Mouse (Mus musculus) CH12.LX (cell line): ENCODE measurements around the gene Rilpl1. TPM values are rescaled to one million over a fixed set of nuclear protein-coding genes. Genes with fewer than 3 reads are reported as not detected.

Source experiments
- DNase-seq: peaks from one replicate; pipeline ENCODE4 v3.0.0-alpha.2; 2013; ENCODE audit errors: extremely low read depth
- H3K27ac ChIP-seq: 2 replicates; pipeline ENCODE4 v1.5.1; 2012; ENCODE audit warnings: low read depth, mild to moderate bottlenecking, control low read depth, moderate library complexity; ENCODE audit not compliant: insufficient read depth
- H3K27me3 ChIP-seq: replicated peaks from 2 replicates; pipeline ENCODE3; 2012; ENCODE audit warnings: inconsistent platforms
- H3K36me3 ChIP-seq, 2 experiments: replicated peaks in 1 of 2; 2 replicates each; pipeline versions ENCODE3 to v1.6.1; 2012; ENCODE audit warnings: inconsistent platforms in 1 of 2, low read length in 1 of 2, mild to moderate bottlenecking in 1 of 2, mixed read lengths in 1 of 2, moderate library complexity in 1 of 2; ENCODE audit not compliant: control insufficient read depth in 1 of 2, insufficient read depth in 1 of 2
- H3K4me1 ChIP-seq, 2 experiments: 2 replicates each; pipeline ENCODE4 v1.6.1; 2012; ENCODE audit warnings: inconsistent platforms in 1 of 2, moderate library complexity in 1 of 2; ENCODE audit not compliant: insufficient read depth in 2 of 2, control insufficient read depth in 1 of 2
- H3K4me2 ChIP-seq: 2 replicates; pipeline ENCODE4 v1.6.1; 2012; ENCODE audit warnings: low read depth, mild to moderate bottlenecking, control low read depth; ENCODE audit not compliant: poor library complexity, insufficient read depth, severe bottlenecking
- H3K4me3 ChIP-seq, 3 experiments: fragments of 150-350 bp in 1 of 3; sonication (generic) in 1 of 3; replicated peaks in 1 of 3; 2 replicates each; pipeline versions ENCODE3 to v1.5.1; 2011 to 2012; ENCODE audit warnings: low read depth in 2 of 3, low read length in 2 of 3, mild to moderate bottlenecking in 2 of 3, moderate library complexity in 2 of 3, control low read depth in 1 of 3, improper control_type of control experiment in 1 of 3, inconsistent platforms in 1 of 3, mixed read lengths in 1 of 3; ENCODE audit not compliant: poor library complexity in 1 of 3
- H3K79me2 ChIP-seq: replicated peaks from 2 replicates; pipeline ENCODE4 v1.6.1; 2012; ENCODE audit warnings: mild to moderate bottlenecking, moderate library complexity; ENCODE audit not compliant: control insufficient read depth, poor library complexity, insufficient read depth, severe bottlenecking; ENCODE audit errors: extremely low read depth
- H3K9ac ChIP-seq: 2 replicates; pipeline ENCODE4 v1.6.1; 2012; ENCODE audit warnings: low read depth, mild to moderate bottlenecking, control low read depth, moderate library complexity; ENCODE audit not compliant: insufficient read depth
- H3K9me3 ChIP-seq: replicated peaks from 2 replicates; pipeline ENCODE3; 2012; ENCODE audit warnings: low read length, inconsistent platforms, mixed read lengths
- BHLHE40 ChIP-seq: IDR thresholded peaks from 2 replicates; pipeline ENCODE4 v1.6.1; 2011; ENCODE audit warnings: mild to moderate bottlenecking, low read depth, low read length, improper control_type of control experiment
- CHD1 ChIP-seq: IDR thresholded peaks from 2 replicates; pipeline ENCODE4 v1.6.1; 2012; ENCODE audit warnings: low read depth, low read length, improper control_type of control experiment, inconsistent platforms
- CHD2 ChIP-seq: IDR thresholded peaks from 2 replicates; pipeline ENCODE4 v1.6.1; 2011; ENCODE audit warnings: low read length, improper control_type of control experiment
- E2F4 ChIP-seq: IDR thresholded peaks from 2 replicates; pipeline ENCODE4 v1.6.1; 2011; ENCODE audit warnings: low read depth, low read length, improper control_type of control experiment; ENCODE audit not compliant: insufficient replicate concordance
- ELF1 ChIP-seq: IDR thresholded peaks from 2 replicates; pipeline ENCODE4 v1.6.1; 2014; ENCODE audit warnings: low read depth, mild to moderate bottlenecking, inconsistent platforms, low read length, improper control_type of control experiment
- EP300 ChIP-seq: IDR thresholded peaks from 2 replicates; pipeline ENCODE4 v1.6.1; 2011; ENCODE audit warnings: low read length, improper control_type of control experiment
- ETS1 ChIP-seq: conservative IDR thresholded peaks from 2 replicates; pipeline ENCODE4 v1.6.1; 2012; ENCODE audit warnings: low read depth, mild to moderate bottlenecking, inconsistent platforms, low read length, improper control_type of control experiment, moderate library complexity
- GABPA ChIP-seq: IDR thresholded peaks from 2 replicates; pipeline ENCODE4 v1.6.1; 2012; ENCODE audit warnings: low read depth, low read length, improper control_type of control experiment, inconsistent platforms; ENCODE audit not compliant: insufficient replicate concordance
- HCFC1 ChIP-seq: IDR thresholded peaks from 2 replicates; pipeline ENCODE4 v1.6.1; 2012; ENCODE audit warnings: low read depth, mild to moderate bottlenecking, inconsistent platforms, low read length, improper control_type of control experiment
- IRF4 ChIP-seq: IDR thresholded peaks from 2 replicates; pipeline ENCODE4 v1.6.1; 2014; ENCODE audit warnings: low read depth, mild to moderate bottlenecking, inconsistent platforms, low read length, improper control_type of control experiment
- JUN ChIP-seq: IDR thresholded peaks from 2 replicates; pipeline ENCODE4 v1.6.1; 2011; ENCODE audit warnings: low read depth, mild to moderate bottlenecking, low read length, improper control_type of control experiment, moderate library complexity; ENCODE audit not compliant: insufficient read depth
- JUND ChIP-seq: conservative IDR thresholded peaks from 2 replicates; pipeline ENCODE4 v1.6.1; 2011; ENCODE audit warnings: low read depth, low read length, improper control_type of control experiment
- KAT2A ChIP-seq: IDR thresholded peaks from 2 replicates; pipeline ENCODE4 v1.6.1; 2012; ENCODE audit warnings: low read length, improper control_type of control experiment, inconsistent platforms; ENCODE audit not compliant: insufficient replicate concordance
- MAFK ChIP-seq: IDR thresholded peaks from 2 replicates; pipeline ENCODE4 v1.6.1; 2011; ENCODE audit warnings: low read length, improper control_type of control experiment; ENCODE audit not compliant: insufficient replicate concordance
- MAX ChIP-seq: IDR thresholded peaks from 2 replicates; pipeline ENCODE4 v1.6.1; 2011; ENCODE audit warnings: low read length, improper control_type of control experiment
- MAZ ChIP-seq: IDR thresholded peaks from 2 replicates; pipeline ENCODE4 v1.6.1; 2012; ENCODE audit warnings: low read depth, mild to moderate bottlenecking, inconsistent platforms, low read length, improper control_type of control experiment, moderate library complexity
- MEF2A ChIP-seq: IDR thresholded peaks from 2 replicates; pipeline ENCODE4 v1.6.1; 2014; ENCODE audit warnings: low read depth, mild to moderate bottlenecking, inconsistent platforms, low read length, improper control_type of control experiment, borderline replicate concordance
- MXI1 ChIP-seq: IDR thresholded peaks from 2 replicates; pipeline ENCODE4 v1.6.1; 2011; ENCODE audit warnings: mild to moderate bottlenecking, low read depth, low read length, improper control_type of control experiment
- NELFE ChIP-seq: IDR thresholded peaks from 2 replicates; pipeline ENCODE4 v1.6.1; 2011; ENCODE audit warnings: low read depth, low read length, improper control_type of control experiment
- NRF1 ChIP-seq: IDR thresholded peaks from 2 replicates; pipeline ENCODE4 v1.6.1; 2014; ENCODE audit warnings: low read depth, mild to moderate bottlenecking, inconsistent platforms, low read length, improper control_type of control experiment, moderate library complexity
- POLR2A ChIP-seq: IDR thresholded peaks from 2 replicates; pipeline ENCODE4 v1.6.1; 2011; ENCODE audit warnings: low read depth, mild to moderate bottlenecking, improper control_type of control experiment, low read length
- POLR2AphosphoS2 ChIP-seq: IDR thresholded peaks from 2 replicates; pipeline ENCODE4 v1.6.1; 2011; ENCODE audit warnings: low read depth, low read length, improper control_type of control experiment
- RCOR1 ChIP-seq: conservative IDR thresholded peaks from 2 replicates; pipeline ENCODE4 v1.6.1; 2012; ENCODE audit warnings: low read depth, mild to moderate bottlenecking, inconsistent platforms, low read length, improper control_type of control experiment
- SIN3A ChIP-seq: IDR thresholded peaks from 2 replicates; pipeline ENCODE4 v1.6.1; 2012; ENCODE audit warnings: low read length, improper control_type of control experiment, inconsistent platforms
- SMC3 ChIP-seq: IDR thresholded peaks from 2 replicates; pipeline ENCODE4 v1.6.1; 2011; ENCODE audit warnings: low read depth, low read length, improper control_type of control experiment
- TBP ChIP-seq: conservative IDR thresholded peaks from 2 replicates; pipeline ENCODE4 v1.6.1; 2011; ENCODE audit warnings: low read depth, low read length, improper control_type of control experiment
- TCF12 ChIP-seq: IDR thresholded peaks from 2 replicates; pipeline ENCODE4 v1.6.1; 2014; ENCODE audit warnings: low read depth, mild to moderate bottlenecking, inconsistent platforms, low read length, improper control_type of control experiment
- UBTF ChIP-seq: IDR thresholded peaks from 2 replicates; pipeline ENCODE4 v1.6.1; 2012; ENCODE audit warnings: low read depth, mild to moderate bottlenecking, inconsistent platforms, low read length, improper control_type of control experiment, moderate library complexity
- USF1 ChIP-seq: IDR thresholded peaks from 2 replicates; pipeline ENCODE4 v1.6.1; 2014; ENCODE audit warnings: low read depth, mild to moderate bottlenecking, inconsistent platforms, low read length, improper control_type of control experiment
- ZKSCAN1 ChIP-seq: IDR thresholded peaks from 2 replicates; pipeline ENCODE4 v1.6.1; 2012; ENCODE audit warnings: low read depth, inconsistent platforms, low read length, improper control_type of control experiment, borderline replicate concordance
- ZMIZ1 ChIP-seq: IDR thresholded peaks from 2 replicates; pipeline ENCODE4 v1.6.1; 2012; ENCODE audit warnings: low read depth, mild to moderate bottlenecking, inconsistent platforms, low read length, improper control_type of control experiment
- ZNF384 ChIP-seq: IDR thresholded peaks from 2 replicates; pipeline ENCODE4 v1.6.1; 2012; ENCODE audit warnings: low read depth, low read length, improper control_type of control experiment, inconsistent platforms
- dilution Hi-C: fragments of 300-500 bp; cut with MboI; formaldehyde crosslinking; loops from 2 replicates; pipeline ENCODE4 v1.14.3; 2020; ENCODE audit warnings: low sequenced_read_pairs; ENCODE audit not compliant: extremely low pct_unique_long_range_greater_than_20kb, extremely low pct_ligation_motif_present
- in situ Hi-C: fragments of 300-500 bp; cut with MboI; formaldehyde crosslinking; loops from 3 replicates; pipeline ENCODE4 v1.14.3; 2019; ENCODE audit warnings: low sequenced_read_pairs, low pct_ligation_motif_present, low pct_unique_long_range_greater_than_20kb, mixed read lengths
- polyA plus RNA-seq: library from polyadenylated mRNA; unstranded; fragments of >175 nt; gene quantifications from 2 replicates; pipeline ENCODE4 v1.2.1, GENCODE M21; 2012; ENCODE audit warnings: low read depth; ENCODE audit not compliant: insufficient read length
- total RNA-seq, 2 experiments: library from RNA; depleted of rRNA; stranded (reverse); fragments of 300-350 nt in 1 of 2; fragments of >200 nt in 1 of 2; gene quantifications; 2 replicates each; pipeline ENCODE4 v1.2.3; 2012 to 2014

The Rilpl1 gene
- total and polyA plus RNA-seq, 3 experiments: 3.1 to 5.7 (median 5.4) TPM

- dilution Hi-C loops: no loop called here
- in situ Hi-C loops: no loop called here
Measured at GRCm38 (mm10) chr5:124481714-124482113, 49.5 kb downstream of the Rilpl1 start.

GRCm38 (mm10) chr5:124480119-124480518 lies 51.1 kb downstream of the Rilpl1 start:
- Histone ChIP-seq H3K4me2 (peak overlapping the region; percentile 39; the same call in 1 of the 2 replicates), H3K9me3 (no peaks in the 10 kb centered on the region), H3K27ac (peak overlapping the region; percentile 95), H3K4me3 (peak overlapping the region in 2 of 3 experiments; percentile 18 to 41), H3K27me3 (no peaks in the 10 kb centered on the region), H3K9ac (peak overlapping the region; percentile 46), H3K4me1 (peaks cover 8 to 34% of the 10 kb centered on the region in 2 experiments; a peak in 3 of 4 replicates), H3K79me2 (peaks cover 29% of the 10 kb centered on the region), H3K36me3 (peaks cover 4 to 14% of the 10 kb centered on the region in 2 experiments)
- in situ Hi-C loops: no loop called here
- dilution Hi-C loops: no loop called here
- peak; percentile 89 for DNase-seq
- no peak for TF ChIP-seq ZKSCAN1
- no peak for TF ChIP-seq GABPA
- no peak for TF ChIP-seq NRF1
- peak; percentile 79 for TF ChIP-seq IRF4
- no peak for TF ChIP-seq MEF2A
- no peak for TF ChIP-seq ZMIZ1
- no peak for TF ChIP-seq NELFE
- no peak; the same call in 1 of the 2 replicates for TF ChIP-seq HCFC1
- 0 out of 2 replicates have a peak, but pooled peaks have one; percentile 29 for TF ChIP-seq ELF1
- no peak for TF ChIP-seq USF1
- no peak for TF ChIP-seq RCOR1
- TF ChIP-seq BHLHE40: peak; percentile 78
- peak; percentile 77 for TF ChIP-seq TCF12
- no peak for TF ChIP-seq UBTF
- TF ChIP-seq MAX: no peak
- TF ChIP-seq CHD2: 0 out of 2 replicates have a peak, but pooled peaks have one; percentile 10
- TF ChIP-seq JUN: no peak
- peak; percentile 99 for TF ChIP-seq ZNF384
- no peak for TF ChIP-seq MAFK
- TF ChIP-seq KAT2A: no peak
- TF ChIP-seq EP300: peak; percentile 77
- TF ChIP-seq MXI1: no peak
- TF ChIP-seq ETS1: peak; percentile 96
- TF ChIP-seq MAZ: no peak
- peak; percentile 85 for TF ChIP-seq SIN3A
- 0 out of 2 replicates have a peak, but pooled peaks have one; percentile 51 for TF ChIP-seq TBP
- TF ChIP-seq JUND: 0 out of 2 replicates have a peak, but pooled peaks have one; percentile 29
- no peak for TF ChIP-seq SMC3
- TF ChIP-seq POLR2AphosphoS2: no peak
- no peak for TF ChIP-seq E2F4

More at GRCm38 (mm10) chr5:124481714-124482113, 49.5 kb downstream of the Rilpl1 start:
- Histone ChIP-seq H3K9me3 (no peaks in the 10 kb centered on the region), H3K9ac (no peak overlapping the region), H3K4me3 (peak overlapping the region in 1 of 3 experiments; percentile 13), H3K27me3 (no peaks in the 10 kb centered on the region), H3K4me1 (peaks cover 8 to 47% of the 10 kb centered on the region in 2 experiments; a peak in 3 of 4 replicates), H3K36me3 (peaks cover 0 to 16% of the 10 kb centered on the region in 2 experiments), H3K79me2 (peaks cover 19% of the 10 kb centered on the region), H3K4me2 (no peak overlapping the region), H3K27ac (peak overlapping the region; percentile 13; the same call in 1 of the 2 replicates)
- TF ChIP-seq HCFC1 (no peak), TBP (no peak), CHD1 (no peak), POLR2A (no peak)
- no peak for DNase-seq
